Mouse (Mus musculus): ENCODE results near the gene Serinc2.
A peak's percentile ranks its signal among the peaks of the same experiment; 100 is the strongest.

The Serinc2 gene

DNA sequence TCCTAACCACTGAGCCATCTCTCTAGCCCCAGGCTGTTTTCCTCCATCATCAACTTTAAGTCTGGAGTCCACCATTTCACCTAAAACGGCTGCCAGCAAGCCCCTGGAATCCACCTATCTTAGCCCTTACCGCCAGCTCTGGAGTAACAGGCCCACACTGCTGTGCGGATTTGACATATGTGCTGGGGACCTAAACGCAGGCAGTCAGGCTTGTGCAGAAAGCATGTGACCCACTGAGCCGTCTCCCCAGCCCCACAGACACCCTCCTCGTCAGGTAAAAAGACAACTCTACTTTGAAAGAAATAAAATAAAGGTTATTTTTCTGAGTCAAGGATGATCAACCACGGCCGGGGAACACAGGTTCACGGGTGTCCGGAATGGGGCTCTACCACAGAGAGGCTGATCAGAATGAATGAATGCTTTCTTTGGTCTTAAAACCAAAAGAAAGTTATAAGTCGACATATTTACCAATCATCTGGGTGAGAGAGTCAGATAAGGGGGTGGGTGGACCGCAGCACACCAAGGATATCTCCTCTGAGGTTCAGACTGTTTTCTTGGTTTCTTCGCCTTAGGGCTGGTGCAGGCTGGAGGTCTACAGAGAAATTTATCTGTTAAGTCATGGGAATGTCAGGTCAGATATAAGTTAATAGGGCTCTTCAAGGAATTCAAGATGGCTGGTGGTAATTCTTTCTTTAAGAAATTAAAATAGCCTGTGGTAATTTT lies 17.4 kb upstream of the Serinc2 start:
- DNase-seq: no peak

- DNase-seq: no peak
These were observed 16.2 kb upstream of the Serinc2 start for GRCm38 (mm10) chr4:130295047-130295745.

DNA sequence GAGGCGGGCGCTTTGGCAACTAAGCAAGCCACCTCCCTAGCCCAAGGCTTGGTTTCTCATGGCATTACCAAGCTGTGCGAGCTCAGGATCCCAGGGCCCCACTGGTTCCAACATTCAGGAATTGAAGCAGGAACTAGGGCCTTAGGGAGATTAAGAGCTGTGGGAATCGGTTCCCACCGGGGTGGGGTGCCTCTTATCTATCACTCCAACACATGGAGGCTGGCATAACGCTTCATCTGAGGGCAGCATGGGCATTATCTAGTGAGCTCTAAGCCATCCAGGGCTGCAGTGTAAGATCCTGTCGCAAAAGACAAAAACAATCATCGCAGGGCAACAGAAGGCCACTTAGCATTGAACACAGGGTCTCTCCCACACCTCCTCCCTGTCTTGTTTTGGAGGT lies 15.5 kb upstream of the Serinc2 start:
- no peak for DNase-seq

- DNase-seq: peak; percentile 41 to 63
These were observed 13.3 kb upstream of the Serinc2 start for GRCm38 (mm10) chr4:130292271-130292670.

DNA sequence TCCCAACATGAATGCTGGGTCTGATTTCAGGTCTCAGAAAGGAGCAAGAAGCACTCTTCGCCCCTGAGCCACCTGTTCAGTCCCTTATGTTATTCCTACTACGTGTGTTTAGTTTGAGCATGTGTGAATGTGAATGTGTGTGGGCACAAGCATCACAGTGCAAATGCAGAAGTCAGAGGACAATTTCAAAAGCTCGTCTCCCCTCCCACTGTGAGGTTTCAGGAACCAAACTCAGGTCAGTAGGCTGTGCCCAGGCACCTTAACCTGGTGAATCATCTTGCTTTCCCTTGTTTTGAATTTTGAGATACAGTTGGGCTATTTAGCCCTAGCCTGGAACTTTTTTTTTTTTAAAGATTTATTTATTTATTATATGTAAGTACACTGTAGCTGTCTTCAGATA lies 10.8 kb upstream of the Serinc2 start:
- no peak for DNase-seq

DNA sequence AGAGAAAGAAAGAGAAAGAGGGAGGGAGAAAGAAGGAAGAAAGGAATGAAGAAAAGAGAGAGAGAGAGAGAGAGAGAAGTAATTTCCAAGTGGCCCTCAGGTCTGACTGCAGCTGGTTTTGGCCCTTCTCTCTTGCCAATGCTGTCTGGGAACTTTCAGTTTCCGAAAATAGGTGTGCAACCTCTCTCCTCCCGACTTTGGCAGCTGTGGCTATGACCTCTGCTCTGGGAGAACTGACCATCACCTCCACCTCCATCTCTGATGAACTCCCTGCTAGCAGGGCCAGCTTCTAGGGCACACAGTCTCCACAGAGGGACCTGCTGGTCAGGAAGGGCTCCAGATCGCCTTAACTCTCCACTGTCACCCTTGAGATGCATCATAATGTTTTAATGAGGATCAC lies 7.5 kb upstream of the Serinc2 start:
- no peak for DNase-seq

- DNase-seq: no peak
These were observed 4.8 kb upstream of the Serinc2 start for GRCm38 (mm10) chr4:130283826-130284225.

GRCm38 (mm10) chr4:130282856-130283255 lies 3.9 kb upstream of the Serinc2 start:
- DNase-seq: no peak

GRCm38 (mm10) chr4:130276573-130277176 lies 2.3 kb downstream of the Serinc2 start:
- DNase-seq: no peak

GRCm38 (mm10) chr4:130275823-130276105 lies 3.2 kb downstream of the Serinc2 start:
- DNase-seq: no peak

- DNase-seq: no peak
These were observed 3.8 kb downstream of the Serinc2 start for GRCm38 (mm10) chr4:130275016-130275822.

- DNase-seq: no peak
These were observed 4.5 kb downstream of the Serinc2 start for GRCm38 (mm10) chr4:130274346-130275015.

DNA sequence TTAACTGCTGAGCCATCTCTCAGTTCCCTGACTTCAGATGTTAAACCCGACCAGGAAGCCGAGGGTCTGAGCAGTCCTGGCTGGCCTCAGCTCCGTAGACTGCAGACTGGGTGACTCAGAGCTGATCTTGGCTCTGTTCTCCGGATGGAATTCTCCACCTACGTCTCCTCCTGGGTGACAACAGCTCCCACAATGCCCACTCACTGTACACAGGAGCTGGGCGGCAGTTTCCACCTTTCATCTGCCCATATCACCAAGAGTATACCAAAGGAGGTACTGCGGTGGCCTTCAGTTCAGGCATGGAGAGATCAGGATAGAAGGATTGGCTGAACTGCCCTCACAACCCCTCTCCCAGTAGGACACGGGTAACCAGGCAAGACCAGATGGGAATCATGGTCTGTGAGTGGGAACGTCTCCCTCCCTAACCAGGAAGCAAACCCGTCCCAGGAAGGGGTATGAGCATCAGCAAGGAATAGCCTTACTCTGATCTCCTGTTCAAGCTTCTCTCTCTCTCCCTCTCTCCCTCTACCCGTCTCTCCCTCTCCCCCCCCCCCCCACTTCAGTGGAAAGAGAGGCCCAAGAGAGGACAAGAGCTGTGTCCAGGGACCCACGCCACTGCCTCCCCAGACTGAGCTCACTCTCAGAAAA lies 5.2 kb downstream of the Serinc2 start:
- no peak for DNase-seq

DNA sequence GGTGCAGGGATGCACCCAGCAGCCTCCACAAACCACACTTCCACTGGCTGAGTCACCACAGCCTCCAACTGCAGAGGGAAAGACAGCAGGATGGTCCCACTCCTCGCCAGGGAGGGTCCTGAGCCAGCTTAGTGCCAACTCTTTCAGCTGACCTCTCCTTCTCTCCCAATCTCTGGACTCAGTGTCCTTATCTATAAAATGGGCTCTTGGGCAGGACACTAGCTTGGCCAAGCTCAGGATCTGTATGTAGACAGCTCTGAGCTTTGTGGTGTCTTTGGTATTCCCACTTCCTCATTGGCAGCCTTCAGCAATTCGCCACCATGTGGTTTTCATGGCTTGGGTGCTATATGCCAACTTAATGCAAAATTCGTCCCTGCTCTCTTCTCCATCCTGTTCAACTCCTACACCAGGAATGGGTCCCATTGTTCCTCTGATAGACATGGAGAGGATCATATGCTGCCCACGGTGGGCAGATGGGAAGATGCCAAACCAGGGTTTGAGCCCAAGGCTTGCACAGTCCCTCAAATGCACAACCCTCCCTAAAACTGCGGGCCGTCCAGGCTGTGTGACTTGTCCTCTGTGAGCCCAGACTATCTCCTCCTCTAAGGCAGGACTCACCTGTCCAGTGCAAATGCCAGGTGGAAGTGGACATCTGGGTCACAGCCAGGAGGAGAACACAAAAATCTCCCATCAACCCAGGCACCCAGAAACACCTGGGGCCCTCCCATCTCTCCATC lies 8.2 kb downstream of the Serinc2 start:
- DNase-seq: no peak

- DNase-seq: no peak
These were observed 8.9 kb downstream of the Serinc2 start for GRCm38 (mm10) chr4:130270089-130270488.

DNA sequence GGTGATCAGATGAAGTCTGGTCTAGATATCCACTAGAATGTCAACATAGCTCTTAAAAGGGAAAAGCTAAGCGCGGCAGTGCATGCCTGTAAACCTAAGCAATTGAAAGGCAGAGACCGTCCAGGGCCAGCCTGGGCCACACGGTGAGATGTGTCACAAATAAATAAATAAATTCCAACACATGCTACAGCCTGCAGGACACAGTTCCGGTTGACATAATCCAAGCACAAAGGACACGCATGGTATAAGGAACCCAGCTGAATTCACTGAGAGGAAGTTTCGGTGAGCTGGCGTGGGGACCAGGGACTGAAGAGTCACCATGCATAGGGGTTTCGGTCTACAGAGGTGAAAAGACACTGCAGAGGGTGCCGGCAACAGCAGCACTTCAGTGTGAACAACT lies 10.3 kb downstream of the Serinc2 start:
- DNase-seq: no peak

- no peak for DNase-seq
These were observed 11.9 kb downstream of the Serinc2 start for GRCm38 (mm10) chr4:130267069-130267468.

GRCm38 (mm10) chr4:130266601-130267000 lies 12.4 kb downstream of the Serinc2 start:
- DNase-seq: no peak

- DNase-seq: peak; percentile 51
These were observed 14.2 kb downstream of the Serinc2 start for GRCm38 (mm10) chr4:130264698-130265349.

GRCm38 (mm10) chr4:130264131-130264530 lies 14.9 kb downstream of the Serinc2 start:
- no peak for DNase-seq

GRCm38 (mm10) chr4:130260406-130260805 lies 18.6 kb downstream of the Serinc2 start:
- DNase-seq: no peak

Data from thymus, postnatal 36 days (tissue).